Mouse (Mus musculus): ENCODE measurements around the gene Itgb1bp1. TPM values are rescaled to one million over a fixed set of nuclear protein-coding genes. Genes with fewer than 3 reads are reported as not detected.
A peak's percentile ranks its signal among the peaks of the same experiment; 100 is the strongest.

The Itgb1bp1 gene
- polyA plus RNA-seq, 1 experiment from 2014 or later, result 45.7 TPM

- DNase-seq (ENCODE audit: low spot score), result no peak
- no peaks in the 10 kb centered on the region for H3K4me1 ChIP-seq (replicated peaks)
- H3K4me3 ChIP-seq, result no peak overlapping the region
- WGBS, result 90% methylated on average over 9 of the region's 9 CpGs
- H3K9me3 ChIP-seq, result no peaks in the 10 kb centered on the region
- H3K36me3 ChIP-seq, result peaks cover 75% of the 10 kb centered on the region
- H3K27ac ChIP-seq, result no peak overlapping the region
- no peaks in the 10 kb centered on the region for H3K27me3 ChIP-seq (ENCODE audit: insufficient read depth, poor library complexity, severe bottlenecking)
Observed at GRCm38 (mm10) chr12:21226316-21226715, 59.8 kb downstream of the Itgb1bp1 start.

- no peak for DNase-seq (ENCODE audit: low spot score)
- Histone ChIP-seq H3K36me3 (peaks cover 75% of the 10 kb centered on the region), H3K27ac (no peak overlapping the region), H3K27me3 (ENCODE audit: insufficient read depth, poor library complexity, severe bottlenecking) (no peaks in the 10 kb centered on the region), H3K9me3 (no peaks in the 10 kb centered on the region), H3K4me1 (replicated peaks) (no peaks in the 10 kb centered on the region), H3K4me3 (no peak overlapping the region)
- WGBS, result 77% methylated on average over 8 of the region's 8 CpGs
Observed at GRCm38 (mm10) chr12:21225358-21225757, 60.7 kb downstream of the Itgb1bp1 start.

GRCm38 (mm10) chr12:21223923-21224322 is 62.2 kb downstream of the Itgb1bp1 start:
- peaks cover 66% of the 10 kb centered on the region for H3K36me3 ChIP-seq
- 87% methylated on average over 4 of the region's 4 CpGs for WGBS
- no peak overlapping the region for H3K27ac ChIP-seq
- no peak overlapping the region for H3K4me3 ChIP-seq
- no peaks in the 10 kb centered on the region for H3K9me3 ChIP-seq
- no peak for DNase-seq (ENCODE audit: low spot score)
- H3K4me1 ChIP-seq (replicated peaks), result no peaks in the 10 kb centered on the region
- no peaks in the 10 kb centered on the region for H3K27me3 ChIP-seq (ENCODE audit: insufficient read depth, poor library complexity, severe bottlenecking)

- Histone ChIP-seq H3K27me3 (ENCODE audit: insufficient read depth, poor library complexity, severe bottlenecking) (no peaks in the 10 kb centered on the region), H3K36me3 (peaks cover 84% of the 10 kb centered on the region), H3K27ac (no peak overlapping the region), H3K4me3 (no peak overlapping the region), H3K4me1 (replicated peaks) (no peaks in the 10 kb centered on the region), H3K9me3 (no peaks in the 10 kb centered on the region)
- WGBS, result 81% methylated on average over 1 of the region's 1 CpGs
- no peak for DNase-seq (ENCODE audit: low spot score)
Observed at GRCm38 (mm10) chr12:21220596-21220995, 65.5 kb downstream of the Itgb1bp1 start.

- WGBS, result 90% methylated on average over 11 of the region's 11 CpGs
- H3K36me3 ChIP-seq, result peaks cover 88% of the 10 kb centered on the region
- H3K4me1 ChIP-seq (replicated peaks), result no peaks in the 10 kb centered on the region
- no peak overlapping the region for H3K27ac ChIP-seq
- no peaks in the 10 kb centered on the region for H3K27me3 ChIP-seq (ENCODE audit: insufficient read depth, poor library complexity, severe bottlenecking)
- H3K9me3 ChIP-seq, result no peaks in the 10 kb centered on the region
- no peak overlapping the region for H3K4me3 ChIP-seq
- no peak for DNase-seq (ENCODE audit: low spot score)
Observed at GRCm38 (mm10) chr12:21217776-21218444, 68.2 kb downstream of the Itgb1bp1 start.

- Histone ChIP-seq H3K4me3 (no peak overlapping the region), H3K9me3 (no peaks in the 10 kb centered on the region), H3K36me3 (peaks cover 79% of the 10 kb centered on the region), H3K4me1 (replicated peaks) (no peaks in the 10 kb centered on the region), H3K27me3 (ENCODE audit: insufficient read depth, poor library complexity, severe bottlenecking) (no peaks in the 10 kb centered on the region), H3K27ac (no peak overlapping the region)
- DNase-seq (ENCODE audit: low spot score), result no peak
- WGBS, result 94% methylated on average over 8 of the region's 8 CpGs
Observed at GRCm38 (mm10) chr12:21214551-21215165, 71.4 kb downstream of the Itgb1bp1 start.

GRCm38 (mm10) chr12:21212876-21213275 is 73.2 kb downstream of the Itgb1bp1 start:
- Histone ChIP-seq H3K27ac (no peak overlapping the region), H3K27me3 (ENCODE audit: insufficient read depth, poor library complexity, severe bottlenecking) (no peaks in the 10 kb centered on the region), H3K4me3 (no peak overlapping the region), H3K9me3 (no peaks in the 10 kb centered on the region), H3K36me3 (peaks cover 87% of the 10 kb centered on the region), H3K4me1 (replicated peaks) (no peaks in the 10 kb centered on the region)
- WGBS, result 94% methylated on average over 17 of the region's 17 CpGs
- no peak for DNase-seq (ENCODE audit: low spot score)

GRCm38 (mm10) chr12:21209273-21209672 is 76.8 kb downstream of the Itgb1bp1 start:
- H3K4me3 ChIP-seq, result no peak overlapping the region
- peaks cover 10% of the 10 kb centered on the region for H3K4me1 ChIP-seq (replicated peaks)
- WGBS, result 85% methylated on average over 10 of the region's 10 CpGs
- H3K27ac ChIP-seq, result no peak overlapping the region
- H3K36me3 ChIP-seq, result peaks cover 88% of the 10 kb centered on the region
- no peak for DNase-seq (ENCODE audit: low spot score)
- no peaks in the 10 kb centered on the region for H3K9me3 ChIP-seq
- no peaks in the 10 kb centered on the region for H3K27me3 ChIP-seq (ENCODE audit: insufficient read depth, poor library complexity, severe bottlenecking)

GRCm38 (mm10) chr12:21208172-21208795 is 77.8 kb downstream of the Itgb1bp1 start:
- H3K27ac ChIP-seq, result no peak overlapping the region
- H3K4me3 ChIP-seq, result no peak overlapping the region
- H3K4me1 ChIP-seq (replicated peaks), result peaks cover 14% of the 10 kb centered on the region
- H3K9me3 ChIP-seq, result no peaks in the 10 kb centered on the region
- peaks cover 89% of the 10 kb centered on the region for H3K36me3 ChIP-seq
- no peaks in the 10 kb centered on the region for H3K27me3 ChIP-seq (ENCODE audit: insufficient read depth, poor library complexity, severe bottlenecking)
- WGBS, result 91% methylated on average over 11 of the region's 11 CpGs
- DNase-seq (ENCODE audit: low spot score), result no peak

- WGBS, result 96% methylated on average over 5 of the region's 5 CpGs
- no peak for DNase-seq (ENCODE audit: low spot score)
- H3K4me1 ChIP-seq (replicated peaks), result peaks cover 14% of the 10 kb centered on the region
- H3K27ac ChIP-seq, result no peak overlapping the region
- H3K36me3 ChIP-seq, result peaks cover 89% of the 10 kb centered on the region
- no peaks in the 10 kb centered on the region for H3K27me3 ChIP-seq (ENCODE audit: insufficient read depth, poor library complexity, severe bottlenecking)
- no peaks in the 10 kb centered on the region for H3K9me3 ChIP-seq
- no peak overlapping the region for H3K4me3 ChIP-seq
Observed at GRCm38 (mm10) chr12:21207422-21207821, 78.7 kb downstream of the Itgb1bp1 start.

- WGBS, result 94% methylated on average over 4 of the region's 4 CpGs
- Histone ChIP-seq H3K4me3 (no peak overlapping the region), H3K4me1 (replicated peaks) (peaks cover 14% of the 10 kb centered on the region), H3K9me3 (no peaks in the 10 kb centered on the region), H3K27ac (no peak overlapping the region), H3K36me3 (peaks cover 94% of the 10 kb centered on the region), H3K27me3 (ENCODE audit: insufficient read depth, poor library complexity, severe bottlenecking) (no peaks in the 10 kb centered on the region)
- DNase-seq (ENCODE audit: low spot score), result no peak
Observed at GRCm38 (mm10) chr12:21205799-21206198, 80.3 kb downstream of the Itgb1bp1 start.

- Histone ChIP-seq H3K27me3 (ENCODE audit: insufficient read depth, poor library complexity, severe bottlenecking) (no peaks in the 10 kb centered on the region), H3K9me3 (no peaks in the 10 kb centered on the region), H3K4me1 (replicated peaks) (peaks cover 14% of the 10 kb centered on the region), H3K27ac (no peak overlapping the region), H3K4me3 (no peak overlapping the region), H3K36me3 (peaks cover 99% of the 10 kb centered on the region)
- DNase-seq (ENCODE audit: low spot score), result peak; percentile 20
- WGBS, result 60% methylated on average over 11 of the region's 11 CpGs
Observed at GRCm38 (mm10) chr12:21204701-21205312, 81.3 kb downstream of the Itgb1bp1 start.

All from hindbrain, embryonic 10.5 days (tissue).